Mouse (Mus musculus): ENCODE measurements at regions not wholly inside any gene's neighbourhood (a gene's known extent, or its start where the extent isn't known, plus 50 kb on each side); places are given as distances from the start of the nearest gene placed in this dataset.

DNA sequence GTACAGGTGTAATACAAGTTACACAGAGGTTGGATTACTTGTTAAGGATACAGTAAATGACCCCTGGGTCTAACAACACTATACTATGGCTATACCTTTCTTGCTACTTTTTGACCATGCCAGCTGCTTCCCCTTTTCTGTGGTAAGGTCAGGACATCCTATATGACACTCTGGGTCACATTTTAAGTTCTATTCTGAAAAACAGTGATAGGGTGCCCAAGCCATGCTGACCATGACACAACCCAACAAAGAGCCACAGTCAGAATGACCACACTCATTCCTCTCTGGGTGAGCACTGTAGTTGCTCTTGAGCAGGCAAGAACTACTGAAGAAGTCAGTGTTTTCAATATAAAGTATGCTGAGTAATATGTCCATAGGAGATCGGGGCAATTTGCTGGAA lies 64.3 kb upstream of the Tnfsf11 start:
- DNase-seq (ENCODE audit: low read depth), result no peak

DNA sequence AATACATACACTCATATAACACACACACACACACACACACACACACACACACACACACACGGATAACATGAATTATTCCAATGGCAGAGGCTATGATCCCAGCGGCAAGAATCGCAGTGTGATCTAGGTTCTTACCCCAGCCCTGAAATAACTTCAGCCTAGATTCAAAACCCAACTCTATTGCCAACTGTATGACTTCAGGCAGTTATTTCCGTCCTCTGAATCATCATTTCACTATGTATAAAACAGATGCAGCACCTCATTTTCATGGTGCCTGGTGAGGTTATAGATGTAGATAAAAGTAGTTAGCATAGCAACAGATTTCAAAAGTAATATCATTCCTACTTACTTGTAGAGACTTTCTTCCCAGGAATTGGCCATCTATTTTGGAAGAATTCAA lies 61.0 kb upstream of the Tnfsf11 start:
- no peak for DNase-seq (ENCODE audit: low read depth)

DNA sequence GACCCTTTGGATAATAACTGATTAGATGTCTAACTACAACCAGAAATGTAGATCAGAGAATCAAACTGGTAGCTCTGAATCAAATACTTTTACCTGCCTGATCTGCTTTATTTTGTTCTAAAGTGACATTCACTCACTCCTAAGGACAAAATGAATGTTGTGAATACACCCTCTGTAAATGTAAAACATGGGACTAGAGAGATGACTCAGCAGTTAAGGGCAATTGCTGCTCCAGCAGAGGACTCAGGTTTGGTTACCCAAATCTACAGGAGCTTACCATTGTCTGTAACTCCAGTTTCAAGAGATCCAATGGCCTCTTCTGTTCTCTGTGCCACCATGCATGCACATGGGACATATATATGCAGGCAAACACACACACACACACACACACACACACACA lies 57.0 kb upstream of the Tnfsf11 start:
- no peak for DNase-seq (ENCODE audit: low read depth)

DNA sequence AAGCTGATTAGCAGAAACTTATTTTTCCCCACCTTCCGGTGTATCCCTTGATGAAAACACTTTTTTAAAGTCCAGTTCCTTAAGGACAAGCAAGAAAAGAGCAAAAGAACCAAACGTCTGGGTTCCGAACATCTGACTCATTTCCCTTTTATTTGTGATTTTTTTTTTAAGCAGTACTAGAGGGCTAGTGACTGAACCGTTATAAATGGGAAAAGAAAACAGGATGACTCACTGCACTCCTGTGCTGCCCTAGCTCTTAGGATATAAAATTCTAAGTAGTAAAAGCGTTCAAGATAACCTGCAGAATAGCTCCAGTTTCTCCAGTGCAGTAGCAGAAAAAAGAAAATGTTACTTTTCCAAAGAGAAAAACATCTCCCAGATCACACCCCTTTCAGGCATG lies 55.3 kb upstream of the Tnfsf11 start:
- no peak for DNase-seq (ENCODE audit: low read depth)
